Mouse (Mus musculus) urinary bladder, postnatal 36 days (tissue): ENCODE measurements around the gene Irf6.

Experiments
- DNase-seq, 2 experiments: peaks; one replicate each; pipeline ENCODE4 v3.0.0; 2022; ENCODE audit warnings: low spot score in 2 of 2, mixed read lengths in 1 of 2

The Irf6 gene

GRCm38 (mm10) chr1:193200640-193201382 lies 47.9 kb downstream of the Irf6 start:
- no peak for DNase-seq

GRCm38 (mm10) chr1:193201383-193201778 lies 48.5 kb downstream of the Irf6 start, which contains the start of gene Traf3ip3:
Gene Traf3ip3, minus strand, starts transcription at chr1:193201703.
- no peak for DNase-seq

DNA sequence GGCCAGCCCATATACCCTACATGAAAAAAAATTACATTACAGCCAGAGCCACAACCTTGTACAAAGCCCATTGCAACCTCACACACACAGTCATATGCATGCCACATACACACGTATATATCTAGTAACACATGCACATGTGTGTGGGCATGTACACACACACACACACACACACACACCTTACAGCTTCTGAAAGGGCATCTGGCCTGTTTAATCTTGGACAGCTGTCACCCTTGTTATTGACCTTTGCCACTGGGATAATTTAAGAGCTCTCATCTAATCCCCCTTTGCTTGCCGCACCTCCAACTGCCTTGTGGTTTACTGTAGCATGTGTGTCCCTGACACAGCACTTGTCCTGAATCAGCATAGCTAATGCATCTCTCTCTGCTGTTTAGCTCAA lies 50.9 kb downstream of the Irf6 start:
- DNase-seq, result no peak

- no peak for DNase-seq
Observed at GRCm38 (mm10) chr1:193205431-193205830, 52.5 kb downstream of the Irf6 start.

DNA sequence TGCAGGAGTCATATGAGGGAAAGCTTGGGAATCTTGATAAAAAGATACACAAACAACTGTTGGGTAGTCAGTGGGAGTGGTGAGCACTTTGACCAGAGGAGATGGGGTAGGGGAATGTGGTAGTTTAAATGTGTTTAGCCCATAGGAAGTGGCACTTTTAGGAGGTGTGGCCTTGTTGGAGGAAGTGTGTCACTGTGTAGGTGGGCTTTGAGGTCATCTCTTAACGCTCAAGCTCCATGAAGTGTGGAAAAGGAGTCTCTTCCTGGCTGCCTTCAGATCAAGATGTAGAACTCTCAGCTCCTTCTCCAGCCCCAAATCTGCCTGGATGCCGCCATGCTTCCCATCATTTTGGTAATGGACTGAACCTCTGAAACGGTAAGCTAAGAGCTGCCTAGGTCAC lies 54.6 kb downstream of the Irf6 start, which contains the start of gene Lamb3:
TSS of gene Lamb3 (plus strand) at position 197 of the 400 bp plus-strand sequence.
- no peak for DNase-seq

- DNase-seq, result peak; percentile 47 to 51
Observed at GRCm38 (mm10) chr1:193208178-193208577, 55.3 kb downstream of the Irf6 start.

DNA sequence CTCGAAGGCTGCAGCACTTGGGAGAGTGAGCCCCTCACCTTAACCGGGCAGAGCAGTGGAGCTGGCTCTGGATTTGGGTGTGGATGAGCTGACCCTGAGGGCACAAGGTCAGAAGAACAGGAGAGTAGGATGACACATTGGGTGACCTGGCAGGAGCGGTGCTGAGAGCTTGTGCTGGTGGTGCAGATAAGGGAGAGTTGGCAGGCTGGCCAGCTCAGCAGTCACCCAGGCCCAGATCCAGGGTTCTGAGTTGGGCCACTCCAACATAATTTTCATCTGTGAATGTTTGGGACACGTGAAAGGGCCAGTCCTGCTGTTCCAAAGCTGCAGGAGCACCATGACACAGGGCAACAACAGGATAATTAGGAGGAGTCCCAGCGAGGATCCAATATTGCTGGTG lies 58.5 kb downstream of the Irf6 start:
- DNase-seq, result no peak

- no peak for DNase-seq
Observed at GRCm38 (mm10) chr1:193214053-193214452, 61.1 kb downstream of the Irf6 start.

DNA sequence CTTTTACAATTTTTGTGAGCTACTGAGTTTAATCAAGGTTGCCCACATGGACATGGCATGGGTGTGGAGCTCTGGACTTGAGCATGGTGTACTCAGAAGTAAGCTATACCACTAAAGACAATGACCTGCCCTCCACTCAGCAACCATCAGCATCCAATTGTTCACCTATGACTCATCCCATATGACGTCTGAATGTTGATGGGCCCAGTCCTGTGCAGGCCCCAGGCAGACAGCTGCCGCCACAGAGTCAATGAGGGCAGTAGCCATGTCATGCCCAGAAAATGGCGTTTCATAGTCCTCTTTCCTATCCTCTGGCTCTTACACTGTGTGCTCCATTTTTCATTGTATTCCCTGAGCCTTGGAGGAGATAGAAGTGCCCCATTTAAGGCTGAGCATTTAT lies 63.1 kb downstream of the Irf6 start:
- DNase-seq, result no peak

GRCm38 (mm10) chr1:193220408-193220807 lies 67.5 kb downstream of the Irf6 start:
- no peak for DNase-seq
